Mouse (Mus musculus): ENCODE measurements around the gene Trpd52l3.
"Not testable (repeated sequence)": the region's sequence is repeated elsewhere in the genome, so short reads cannot be mapped to it uniquely, and the experiment has no call there.

Trpd52l3 gene

DNA sequence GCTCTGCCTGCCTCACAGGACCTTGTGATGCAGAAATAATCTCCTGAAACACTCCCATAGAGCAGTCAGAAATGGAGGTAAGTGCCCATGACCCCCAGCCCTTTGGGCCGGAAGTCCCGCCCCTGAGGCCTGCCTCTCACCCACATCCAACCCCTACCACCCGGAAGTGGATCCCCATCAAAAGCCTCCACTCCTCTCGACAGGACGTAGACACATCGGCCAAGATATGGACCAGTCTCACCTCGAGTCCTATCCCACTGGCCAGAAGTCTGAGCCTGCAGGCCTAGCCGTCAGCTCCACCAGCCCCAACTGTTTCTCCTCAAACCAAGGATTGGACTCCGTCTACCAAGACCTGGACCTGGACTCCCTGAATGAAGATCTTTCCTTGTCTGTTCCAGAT, at the start of gene Trpd52l3:
Trpd52l3 (plus strand) TSS at position 170 of the 400 bp plus-strand sequence.
- no peak for ATAC-seq (ENCODE audit: low TSS enrichment)

DNA sequence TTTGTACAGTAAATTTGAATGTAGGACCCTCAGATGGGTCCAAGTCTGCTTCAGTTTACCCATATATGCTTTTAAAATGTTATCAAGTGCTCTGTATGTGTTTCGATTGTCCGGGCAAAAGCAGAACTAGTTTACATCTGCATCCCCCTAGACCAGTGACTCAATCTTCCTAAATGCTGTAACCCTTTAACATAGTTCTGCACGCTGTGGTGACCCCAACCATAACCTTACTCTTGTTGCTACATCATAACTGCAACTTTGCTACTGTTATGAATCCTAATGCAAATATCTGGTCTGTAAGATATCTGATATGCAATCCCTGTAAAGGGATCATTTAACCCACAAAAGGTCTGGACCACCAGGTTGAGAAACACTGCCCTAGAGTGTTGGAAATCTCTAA, 49.8 kb upstream of the Trpd52l3 start:
- ATAC-seq (ENCODE audit: low TSS enrichment) = no peak

DNA sequence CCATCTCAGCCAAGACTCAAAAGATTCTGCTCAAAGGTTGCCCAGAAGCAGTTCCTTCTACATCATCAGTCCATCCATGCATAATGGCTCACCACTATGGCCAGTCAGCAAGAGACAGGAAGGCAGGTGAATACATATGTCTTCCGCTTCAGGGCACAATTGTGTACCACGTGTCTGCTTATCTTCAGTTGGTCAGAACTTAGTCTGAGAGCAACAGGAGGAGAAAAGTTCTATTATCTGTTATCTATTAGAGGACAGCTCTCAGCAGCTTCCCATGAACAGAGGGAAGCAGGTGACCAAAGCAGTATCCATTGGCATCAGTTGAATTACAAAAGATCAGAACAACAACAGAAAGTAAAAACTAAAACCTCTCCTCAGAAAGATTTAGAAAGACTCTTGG, 48.1 kb upstream of the Trpd52l3 start:
- no peak for ATAC-seq (ENCODE audit: low TSS enrichment)

DNA sequence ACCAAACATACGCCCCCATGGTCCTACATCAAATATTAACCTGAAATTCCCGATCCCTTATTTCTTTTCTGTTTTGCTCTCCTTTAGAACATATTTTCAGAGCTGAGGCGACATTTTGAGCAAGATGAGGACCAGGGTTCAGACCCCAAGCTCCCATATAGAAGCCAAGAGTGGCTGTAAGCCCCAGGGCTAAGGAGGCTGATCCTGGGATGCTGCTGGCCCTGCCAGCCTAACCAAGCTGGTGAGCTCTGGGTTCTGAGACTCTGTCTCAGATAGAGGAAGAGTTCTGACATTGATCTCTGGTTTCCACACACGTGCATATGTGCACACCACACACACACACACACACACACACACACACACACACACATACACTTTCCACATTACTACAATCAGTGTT, 42.7 kb upstream of the Trpd52l3 start:
- no peak for ATAC-seq (ENCODE audit: low TSS enrichment)

DNA sequence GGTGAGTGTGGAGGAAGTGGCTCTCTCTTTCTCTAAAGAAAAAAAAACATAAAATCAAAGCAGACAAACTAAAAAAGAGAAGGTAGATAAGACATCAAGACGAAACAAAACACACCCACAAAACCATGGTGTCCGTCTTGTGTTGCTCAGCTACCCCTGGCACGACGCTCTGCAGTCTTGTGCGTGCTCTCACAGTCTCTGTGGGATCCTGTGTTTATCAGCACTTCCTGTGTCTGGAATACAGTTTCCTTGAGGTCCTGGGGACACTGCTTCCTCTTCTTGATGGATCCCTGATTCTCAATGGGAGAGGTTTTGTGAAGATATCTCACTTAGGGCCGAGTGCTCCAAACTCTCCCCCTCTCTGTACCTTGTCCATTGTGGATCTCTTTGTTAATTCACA, 41.7 kb upstream of the Trpd52l3 start:
- no peak for ATAC-seq (ENCODE audit: low TSS enrichment)

GRCm38 (mm10) chr19:29963598-29964092, 39.9 kb upstream of the Trpd52l3 start:
- no peak for ATAC-seq (ENCODE audit: low TSS enrichment)

GRCm38 (mm10) chr19:29967960-29968359, 35.6 kb upstream of the Trpd52l3 start:
- ATAC-seq (ENCODE audit: low TSS enrichment) = no peak

DNA sequence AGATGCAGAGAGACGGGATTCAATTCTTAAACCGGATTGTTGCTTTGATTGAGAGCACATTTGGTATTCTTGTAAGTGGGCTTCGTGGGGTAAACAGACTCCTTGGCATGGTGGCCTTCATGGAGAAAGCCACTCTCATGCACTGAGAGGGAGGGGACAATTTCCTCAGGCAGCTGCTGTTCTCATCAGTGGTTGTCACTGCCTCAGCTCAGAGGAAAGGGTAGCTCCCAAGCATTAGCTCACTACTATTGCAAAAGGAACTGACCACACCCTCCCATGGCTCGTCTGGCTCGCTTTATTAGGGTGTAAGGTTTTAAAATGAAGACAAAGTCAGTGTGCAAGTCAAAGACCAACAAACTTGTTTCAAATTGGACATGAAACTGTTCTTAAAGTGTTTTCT, 30.2 kb upstream of the Trpd52l3 start:
- no peak for ATAC-seq (ENCODE audit: low TSS enrichment)

- ATAC-seq (ENCODE audit: low TSS enrichment) = peak; percentile 83
Measured at GRCm38 (mm10) chr19:29978847-29979246, 24.7 kb upstream of the Trpd52l3 start.

- peak; percentile 92 for ATAC-seq (ENCODE audit: low TSS enrichment)
Measured at GRCm38 (mm10) chr19:29979452-29980089, 24.0 kb upstream of the Trpd52l3 start.

GRCm38 (mm10) chr19:29984208-29985005, 19.2 kb upstream of the Trpd52l3 start:
- no peak for ATAC-seq (ENCODE audit: low TSS enrichment)

DNA sequence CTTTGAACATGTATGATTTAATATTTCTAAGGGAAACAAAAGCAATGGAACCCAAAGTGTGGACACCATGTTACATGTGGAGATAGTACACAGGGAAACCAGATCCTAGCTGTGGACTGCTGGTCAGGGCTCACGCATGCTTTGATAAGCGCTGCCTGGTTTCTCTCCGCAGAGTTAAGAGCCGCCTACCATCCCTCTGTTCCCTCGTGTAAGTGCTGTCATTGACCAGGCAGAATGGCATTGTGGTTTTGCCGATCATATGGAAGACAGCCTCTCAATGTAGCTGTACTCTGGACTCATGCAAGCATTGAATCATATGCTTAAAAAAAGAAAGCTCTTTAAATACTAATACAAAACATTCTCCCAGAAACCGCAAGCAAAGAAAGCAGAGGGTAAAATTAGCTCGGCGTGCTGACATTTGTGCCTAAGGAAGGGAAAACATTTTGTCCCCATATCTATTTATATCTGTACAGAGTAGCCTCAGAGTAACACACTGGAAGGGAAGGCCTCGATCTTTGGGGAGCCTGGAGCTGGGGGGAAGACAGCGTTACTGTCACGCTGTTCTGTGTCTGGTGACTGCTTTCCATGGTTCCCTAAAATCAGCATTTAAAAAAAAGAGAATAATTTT, 17.0 kb upstream of the Trpd52l3 start:
- ATAC-seq (ENCODE audit: low TSS enrichment) = peak; percentile 82

DNA sequence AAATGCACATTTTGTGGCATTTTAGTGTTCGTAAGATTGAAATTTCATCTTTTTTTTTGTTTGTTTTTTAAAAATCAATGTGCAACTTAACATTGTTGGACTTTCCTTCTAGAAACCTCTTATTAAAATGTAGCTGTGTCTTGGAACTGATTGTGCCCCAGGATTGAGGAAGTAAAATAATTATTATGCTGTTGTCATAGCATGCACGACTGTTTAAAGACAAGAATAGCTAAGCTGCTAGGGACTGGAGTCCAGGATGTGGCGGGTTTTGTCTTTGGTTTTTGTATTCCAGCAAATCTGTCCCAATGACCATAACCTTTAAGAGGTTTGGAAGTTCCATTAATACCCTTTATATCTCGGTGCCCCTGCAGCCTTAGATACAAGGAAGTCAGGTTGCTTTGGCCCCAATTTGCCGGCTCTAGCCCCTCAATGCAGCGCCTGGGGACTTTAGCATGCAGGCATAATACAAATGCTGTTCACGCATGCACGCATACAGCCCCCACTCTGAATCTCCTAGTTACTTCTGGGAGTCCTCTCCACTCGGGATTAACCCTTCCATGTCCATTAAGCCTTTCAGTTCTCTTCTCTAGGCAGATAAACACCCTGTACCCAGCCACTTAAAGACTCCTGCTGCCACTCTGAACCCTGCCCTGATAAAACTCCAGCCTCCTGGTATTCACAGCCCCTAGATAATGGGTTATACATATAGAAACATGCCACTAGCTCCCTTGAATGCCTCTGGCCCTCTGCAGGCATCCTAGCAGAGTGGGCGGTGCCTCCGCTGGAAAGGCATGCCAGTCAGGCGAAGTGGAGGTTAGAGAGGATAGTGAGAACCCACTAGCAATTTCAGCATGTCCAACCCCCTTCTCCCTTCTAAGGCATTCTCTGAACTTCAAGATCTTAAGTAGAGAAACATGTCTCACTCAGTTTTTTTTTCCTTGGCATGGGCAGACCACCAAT, 2.9 kb upstream of the Trpd52l3 start:
- ATAC-seq (ENCODE audit: low TSS enrichment) = no peak

- ATAC-seq (ENCODE audit: low TSS enrichment) = no peak
Measured at GRCm38 (mm10) chr19:30001550-30001949, 2.0 kb upstream of the Trpd52l3 start.

GRCm38 (mm10) chr19:30006371-30006770, 2.8 kb downstream of the Trpd52l3 start:
- ATAC-seq (ENCODE audit: low TSS enrichment) = no peak

GRCm38 (mm10) chr19:30010520-30011296, 7.1 kb downstream of the Trpd52l3 start:
- ATAC-seq (ENCODE audit: low TSS enrichment) = no peak

GRCm38 (mm10) chr19:30014331-30014730, 10.7 kb downstream of the Trpd52l3 start:
- ATAC-seq (ENCODE audit: low TSS enrichment) = no peak

GRCm38 (mm10) chr19:30016156-30016555, 12.6 kb downstream of the Trpd52l3 start:
- no peak for ATAC-seq (ENCODE audit: low TSS enrichment)

DNA sequence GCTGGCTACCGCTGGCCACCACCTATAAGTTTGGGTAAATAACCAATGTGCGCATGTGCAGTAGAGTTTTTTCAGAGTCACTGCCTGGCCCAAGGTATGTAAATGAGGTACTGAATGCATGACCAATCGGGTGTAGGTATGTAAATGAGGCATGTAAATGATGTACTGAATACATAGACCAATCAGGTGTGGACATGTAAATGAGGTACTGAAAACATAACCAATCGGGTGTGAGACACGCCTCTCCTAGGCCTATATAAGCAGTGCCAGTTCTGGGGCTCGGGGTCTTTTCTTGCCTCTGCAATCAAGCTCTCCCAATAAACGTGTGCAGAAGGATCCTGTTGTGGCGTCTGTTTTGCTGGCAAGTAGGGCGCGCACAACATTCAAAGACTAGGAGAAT, 19.8 kb downstream of the Trpd52l3 start:
- ATAC-seq (ENCODE audit: low TSS enrichment) = not testable (repeated sequence)

GRCm38 (mm10) chr19:30029002-30029710, 25.6 kb downstream of the Trpd52l3 start:
- ATAC-seq (ENCODE audit: low TSS enrichment) = no peak
